Mouse (Mus musculus) embryonic facial prominence, embryonic 10.5 days (tissue): ENCODE measurements around the gene Olfr191. TPM values are rescaled to one million over a fixed set of nuclear protein-coding genes. Genes with fewer than 3 reads are reported as not detected.

Experiments used
- DNase-seq: peaks from one replicate; pipeline ENCODE4 v3.0.0-alpha.2; 2017; ENCODE audit warnings: low spot score
- H3K27ac ChIP-seq: fragments of 300-500 bp; sonication (generic); replicated peaks from 2 replicates; pipeline ENCODE4 v1.5.1; 2016; ENCODE audit warnings: mild to moderate bottlenecking
- H3K27me3 ChIP-seq: fragments of 300-500 bp; sonication (generic); replicated peaks from 2 replicates; pipeline ENCODE4 v1.6.1; 2016; ENCODE audit warnings: low read depth, mild to moderate bottlenecking; ENCODE audit not compliant: poor library complexity, severe bottlenecking
- H3K36me3 ChIP-seq: fragments of 300-500 bp; sonication (generic); replicated peaks from 2 replicates; pipeline ENCODE4 v1.6.1; 2016; ENCODE audit warnings: mild to moderate bottlenecking, moderate library complexity
- H3K4me1 ChIP-seq: fragments of 300-500 bp; sonication (generic); 2 replicates; pipeline ENCODE4 v1.6.1; 2016
- H3K4me3 ChIP-seq: fragments of 300-500 bp; sonication (generic); 2 replicates; pipeline ENCODE4 v1.5.1; 2016; ENCODE audit warnings: mild to moderate bottlenecking, moderate library complexity
- H3K9me3 ChIP-seq: fragments of 300-500 bp; sonication (generic); 2 replicates; pipeline ENCODE4 v1.6.1; 2016; ENCODE audit warnings: mild to moderate bottlenecking
- WGBS: fragments of 180-500 bp; shearing (Covaris S2); methylation state at CpG from one replicate; pipeline ENCODE4 v1.1.7; 2016; 5-methylcytosine and 5-hydroxymethylcytosine counted together
- polyA plus RNA-seq: library from polyadenylated mRNA; unstranded; fragments of >200 nt; fragmentation: Nextera tagmentation; extraction: Ambion mirVana; gene quantifications from 2 replicates; pipeline ENCODE4 v1.2.1, GENCODE M21; 2016

The Olfr191 gene
- polyA plus RNA-seq, 1 experiment from 2014 or later, result not detected

GRCm38 (mm10) chr16:59045835-59046234, 43.8 kb downstream of the Olfr191 start:
- Histone ChIP-seq H3K4me1 (no peaks in the 10 kb centered on the region), H3K36me3 (no peaks in the 10 kb centered on the region), H3K27ac (no peak overlapping the region), H3K9me3 (no peaks in the 10 kb centered on the region), H3K27me3 (no peaks in the 10 kb centered on the region), H3K4me3 (no peak overlapping the region)
- no peak for DNase-seq
- 82% methylated on average over 3 of the region's 3 CpGs for WGBS

GRCm38 (mm10) chr16:59039710-59040109, 49.9 kb downstream of the Olfr191 start, which contains the start of gene Olfr187:
Gene Olfr187 (minus strand): TSS chr16:59039767.
- DNase-seq, result no peak
- no peaks in the 10 kb centered on the region for H3K27me3 ChIP-seq
- no peaks in the 10 kb centered on the region for H3K9me3 ChIP-seq
- no peaks in the 10 kb centered on the region for H3K36me3 ChIP-seq
- H3K4me3 ChIP-seq, result no peak within 1 kb of the TSS
- H3K4me1 ChIP-seq, result no peaks in the 10 kb centered on the region
- WGBS, result 89% methylated on average over 7 of the region's 7 CpGs
- no peak within 1 kb of the TSS for H3K27ac ChIP-seq

Other genes with a start within 250 kb of the Olfr191 start
- not detected in 2 replicates for gene Olfr177, start 215.1 kb downstream of the Olfr191 start, polyA plus RNA-seq
- gene Olfr178, start 197.8 kb downstream of the Olfr191 start, polyA plus RNA-seq, result not detected in 2 replicates
- gene Olfr181, start 161.1 kb downstream of the Olfr191 start, polyA plus RNA-seq, result not detected in 2 replicates
- gene Olfr180, start 160.4 kb downstream of the Olfr191 start, polyA plus RNA-seq, result not detected in 2 replicates
- not detected in 2 replicates for gene Olfr183, start 94.5 kb downstream of the Olfr191 start, polyA plus RNA-seq
- not detected in 2 replicates for gene Olfr186, start 59.5 kb downstream of the Olfr191 start, polyA plus RNA-seq
- gene Olfr187, start 50.1 kb downstream of the Olfr191 start, polyA plus RNA-seq, result not detected in 2 replicates
- not detected in 2 replicates for gene Olfr190, start 11.8 kb downstream of the Olfr191 start, polyA plus RNA-seq
- gene Olfr193, start 22.1 kb upstream of the Olfr191 start, polyA plus RNA-seq, result not detected in 2 replicates
- gene Olfr194, start 31.2 kb upstream of the Olfr191 start, polyA plus RNA-seq, result not detected in 2 replicates
- gene Olfr195, start 57.2 kb upstream of the Olfr191 start, polyA plus RNA-seq, result not detected in 2 replicates
- not detected in 2 replicates for gene Olfr196, start 80.6 kb upstream of the Olfr191 start, polyA plus RNA-seq
- gene Olfr198, start 113.7 kb upstream of the Olfr191 start, polyA plus RNA-seq, result not detected in 2 replicates
- gene Olfr199, start 129.9 kb upstream of the Olfr191 start, polyA plus RNA-seq, result not detected in 2 replicates
- not detected in 2 replicates for gene Olfr201, start 182.8 kb upstream of the Olfr191 start, polyA plus RNA-seq
- gene Olfr202, start 197.0 kb upstream of the Olfr191 start, polyA plus RNA-seq, result not detected in 2 replicates
- gene Olfr203, start 209.1 kb upstream of the Olfr191 start, polyA plus RNA-seq, result not detected in 2 replicates
- gene Olfr204, start 228.4 kb upstream of the Olfr191 start, polyA plus RNA-seq, result not detected in 2 replicates
- gene Olfr205, start 241.3 kb upstream of the Olfr191 start, polyA plus RNA-seq, result not detected in 2 replicates